Mouse (Mus musculus): ENCODE measurements around the gene Znhit2. TPM values are rescaled to one million over a fixed set of nuclear protein-coding genes. Genes with fewer than 3 reads are reported as not detected.
A peak's percentile ranks its signal among the peaks of the same experiment; 100 is the strongest.

The Znhit2 gene
- polyA plus RNA-seq, 1 experiment, result 38.5 TPM

DNA sequence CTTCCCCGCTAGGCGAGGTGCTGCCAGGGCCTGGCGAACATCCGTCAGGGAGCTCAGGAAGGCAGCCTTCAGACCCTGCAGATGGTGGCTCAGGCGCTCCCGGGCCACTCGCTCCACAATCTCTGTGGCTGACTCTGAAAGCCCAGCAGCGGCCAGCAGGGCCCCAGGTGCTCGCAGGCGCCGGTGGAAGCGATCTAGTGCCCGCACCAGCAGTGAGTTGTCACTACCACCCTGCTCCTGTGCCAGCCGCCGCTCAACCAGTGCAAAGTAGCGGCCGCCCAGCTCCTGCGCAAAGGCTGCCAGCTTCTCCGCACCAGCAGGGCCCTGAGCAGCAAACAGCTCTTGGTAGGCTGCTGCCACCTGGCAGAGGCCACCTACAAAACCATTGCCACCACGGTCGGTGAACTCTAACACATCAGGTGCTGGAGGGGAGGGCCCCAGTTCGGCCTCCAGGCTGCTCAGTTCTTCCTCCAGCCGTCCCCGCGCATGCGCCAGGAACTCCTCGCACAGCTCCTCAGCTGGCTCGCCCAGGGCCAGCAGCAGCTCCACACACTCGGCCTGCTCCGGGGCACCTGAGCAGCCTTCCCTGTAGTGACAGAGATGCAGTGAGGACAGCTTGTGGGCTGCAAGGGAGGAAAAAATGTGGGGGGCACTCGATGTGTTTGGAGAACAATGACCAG is 9.7 kb downstream of the Znhit2 start:
- TF ChIP-seq CTCF (IDR thresholded peaks at IDR 0.05; ENCODE audit: extremely low read depth, insufficient read depth, insufficient read length, insufficient replicate concordance) (no peak), POLR2A (IDR thresholded peaks at IDR 0.05; ENCODE audit: low read depth, low read length) (no peak)
- peaks cover 7% of the 10 kb centered on the region for H3K4me1 ChIP-seq (ENCODE audit: control insufficient read depth, insufficient read depth, insufficient read length)
- 90% methylated on average over 31 of the region's 31 CpGs for WGBS
- no peak overlapping the region; the same call in 1 of the 2 replicates for H3K4me3 ChIP-seq (ENCODE audit: extremely low read depth, insufficient read depth, insufficient read length)
- no peak for DNase-seq (ENCODE audit: low read depth in 1 of 2, low spot score in 2 of 2)
- H3K27me3 ChIP-seq (ENCODE audit: control insufficient read depth, insufficient read depth, low read length), result no peaks in the 10 kb centered on the region
- H3K36me3 ChIP-seq (ENCODE audit: control insufficient read depth, insufficient read depth, low read length), result peaks cover 11% of the 10 kb centered on the region
- peak overlapping the region; percentile 68 for H3K27ac ChIP-seq (ENCODE audit: insufficient read depth, low read length)

DNA sequence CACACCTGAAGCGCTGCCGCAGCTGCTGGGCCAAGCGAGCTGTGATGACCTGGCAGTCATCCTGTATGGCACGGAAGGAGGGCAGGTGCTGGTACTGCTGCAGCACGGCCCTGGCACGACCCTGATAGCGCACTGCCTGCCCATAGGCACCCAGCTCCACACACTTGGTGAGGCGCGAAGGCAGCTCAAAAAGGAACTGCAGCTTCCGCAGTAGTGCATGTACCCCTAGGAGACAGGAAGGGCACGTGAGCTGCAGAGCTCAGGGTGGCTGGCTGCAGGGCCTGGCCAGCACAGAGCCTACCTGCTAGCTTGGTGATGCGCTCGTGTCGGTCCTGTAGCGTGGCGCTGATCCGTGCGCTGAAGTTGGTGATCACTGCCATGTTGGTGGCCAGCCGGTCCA is 10.3 kb downstream of the Znhit2 start:
- no peak; the same call in 1 of the 2 replicates for TF ChIP-seq POLR2A (IDR thresholded peaks at IDR 0.05; ENCODE audit: low read depth, low read length)
- no peak for TF ChIP-seq CTCF (IDR thresholded peaks at IDR 0.05; ENCODE audit: extremely low read depth, insufficient read depth, insufficient read length, insufficient replicate concordance)
- WGBS, result 79% methylated on average over 19 of the region's 19 CpGs
- H3K4me1 ChIP-seq (ENCODE audit: control insufficient read depth, insufficient read depth, insufficient read length), result peaks cover 9% of the 10 kb centered on the region
- H3K4me3 ChIP-seq (ENCODE audit: extremely low read depth, insufficient read depth, insufficient read length), result no peak overlapping the region; the same call in 1 of the 2 replicates
- H3K36me3 ChIP-seq (ENCODE audit: control insufficient read depth, insufficient read depth, low read length), result peaks cover 11% of the 10 kb centered on the region
- H3K27ac ChIP-seq (ENCODE audit: insufficient read depth, low read length), result peak overlapping the region; percentile 68
- no peak for DNase-seq (ENCODE audit: low read depth in 1 of 2, low spot score in 2 of 2)
- H3K27me3 ChIP-seq (ENCODE audit: control insufficient read depth, insufficient read depth, low read length), result no peaks in the 10 kb centered on the region

DNA sequence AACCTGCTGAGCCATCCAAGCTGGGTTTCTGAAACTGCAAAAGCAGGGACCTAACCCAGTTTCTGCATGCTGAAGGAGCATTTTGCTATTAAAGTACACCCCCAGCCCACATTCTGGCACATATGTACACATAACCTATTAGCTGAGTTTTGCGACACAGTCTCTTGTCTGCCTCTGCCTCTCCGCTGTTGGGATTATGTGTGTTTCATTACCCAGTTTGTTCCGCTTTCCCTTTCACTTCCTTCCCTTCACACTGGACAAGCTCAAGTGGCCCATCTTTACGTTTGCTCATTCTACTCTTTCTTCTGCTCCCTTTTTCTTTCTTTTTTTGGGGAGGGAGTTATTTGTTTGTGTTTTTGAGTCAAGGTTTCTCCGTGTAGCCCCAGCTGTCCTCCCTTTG is 12.9 kb downstream of the Znhit2 start:
- H3K4me1 ChIP-seq (ENCODE audit: control insufficient read depth, insufficient read depth, insufficient read length), result peaks cover 7% of the 10 kb centered on the region
- H3K4me3 ChIP-seq (ENCODE audit: extremely low read depth, insufficient read depth, insufficient read length), result no peak overlapping the region
- peak overlapping the region; percentile 11; the same call in 1 of the 2 replicates for H3K27ac ChIP-seq (ENCODE audit: insufficient read depth, low read length)
- no peak for TF ChIP-seq CTCF (IDR thresholded peaks at IDR 0.05; ENCODE audit: extremely low read depth, insufficient read depth, insufficient read length, insufficient replicate concordance)
- no peak for TF ChIP-seq POLR2A (IDR thresholded peaks at IDR 0.05; ENCODE audit: low read depth, low read length)
- 80% methylated on average over 5 of the region's 5 CpGs for WGBS
- H3K27me3 ChIP-seq (ENCODE audit: control insufficient read depth, insufficient read depth, low read length), result no peaks in the 10 kb centered on the region
- no peak for DNase-seq (ENCODE audit: low read depth in 1 of 2, low spot score in 2 of 2)
- H3K36me3 ChIP-seq (ENCODE audit: control insufficient read depth, insufficient read depth, low read length), result peaks cover 11% of the 10 kb centered on the region

DNA sequence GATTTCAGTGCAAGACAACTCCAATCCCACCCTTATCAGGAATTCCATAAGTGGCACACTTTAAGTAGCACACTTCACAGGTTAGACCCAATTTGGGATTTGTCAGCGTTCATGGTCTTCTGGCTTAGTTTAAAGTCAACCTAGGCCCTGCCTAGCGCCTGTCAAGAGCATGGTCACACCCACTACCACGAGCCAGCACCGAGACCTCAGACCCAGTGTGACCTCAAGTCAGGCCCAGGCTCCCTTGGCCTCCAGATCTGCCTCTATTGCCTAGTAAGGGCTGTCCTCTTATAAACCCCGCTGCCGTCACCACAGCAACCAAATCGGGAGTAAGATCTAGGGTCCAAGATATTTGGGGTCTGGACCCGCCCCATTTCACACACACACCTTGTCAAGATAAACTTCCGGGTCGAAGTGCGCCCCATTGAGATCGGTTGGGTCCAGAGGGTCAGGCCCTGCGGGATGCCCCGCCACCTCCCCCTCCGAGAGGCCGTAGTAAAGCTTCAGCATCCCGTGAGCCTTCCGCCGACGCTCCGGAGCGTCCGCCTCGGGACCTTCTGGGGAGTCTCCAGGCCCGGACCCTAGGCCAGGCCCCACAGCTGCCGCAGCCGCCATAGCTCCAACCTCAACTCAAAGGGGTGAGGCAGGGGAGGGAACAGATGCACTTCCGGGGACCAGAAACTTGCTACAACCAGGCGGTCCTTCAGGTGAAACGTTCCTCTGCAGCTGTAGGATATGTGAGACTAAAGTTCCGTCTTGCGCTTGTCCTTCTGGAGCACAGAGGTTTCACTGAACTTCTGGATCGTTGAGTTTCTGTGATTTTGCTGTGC is 15.8 kb downstream of the Znhit2 start, which contains the start of gene Vps51:
Gene Vps51, minus strand, starts transcription at position 668 of the 830 bp plus-strand sequence.
- peak within 1 kb of the TSS; percentile 85 for H3K4me3 ChIP-seq (ENCODE audit: extremely low read depth, insufficient read depth, insufficient read length)
- TF ChIP-seq POLR2A (IDR thresholded peaks at IDR 0.05; ENCODE audit: low read depth, low read length), result no peak
- TF ChIP-seq CTCF (IDR thresholded peaks at IDR 0.05; ENCODE audit: extremely low read depth, insufficient read depth, insufficient read length, insufficient replicate concordance), result no peak
- H3K27me3 ChIP-seq (ENCODE audit: control insufficient read depth, insufficient read depth, low read length), result no peaks in the 10 kb centered on the region
- H3K27ac ChIP-seq (ENCODE audit: insufficient read depth, low read length), result peak within 1 kb of the TSS; percentile 81
- peaks cover 12% of the 10 kb centered on the region for H3K36me3 ChIP-seq (ENCODE audit: control insufficient read depth, insufficient read depth, low read length)
- H3K4me1 ChIP-seq (ENCODE audit: control insufficient read depth, insufficient read depth, insufficient read length), result peaks cover 7% of the 10 kb centered on the region; the same call in 1 of the 2 replicates
- 1% methylated on average over 33 of the region's 33 CpGs for WGBS
- peak; percentile 83 to 89 for DNase-seq (ENCODE audit: low read depth in 1 of 2, low spot score in 2 of 2)

DNA sequence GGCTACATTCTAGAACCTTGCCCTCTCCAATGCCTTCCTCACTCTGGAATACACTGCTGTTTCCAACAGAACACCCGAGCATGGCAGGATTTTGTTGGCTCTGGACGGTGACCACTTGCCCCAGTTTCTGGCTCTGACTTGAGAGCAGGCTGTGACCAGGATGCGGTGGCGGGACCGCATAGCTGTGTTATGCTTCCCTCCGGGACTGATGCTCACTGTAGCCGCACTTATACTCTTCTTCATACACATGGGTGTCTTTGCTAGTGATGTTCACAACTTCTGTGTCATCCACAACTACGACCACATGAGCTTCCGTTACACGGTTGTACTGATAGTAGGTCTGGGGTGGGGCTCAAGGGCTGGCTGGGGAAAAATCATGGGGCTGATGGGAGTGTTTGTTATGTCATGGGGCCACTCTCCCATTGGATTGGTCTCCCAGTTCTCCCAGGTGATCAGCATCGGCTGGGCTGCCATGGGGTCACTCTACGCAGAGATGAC is 19.0 kb downstream of the Znhit2 start, which contains the start of gene Tmem262:
Gene Tmem262, plus strand, starts transcription at position 51 of the 498 bp plus-strand sequence.
- Histone ChIP-seq H3K4me1 (ENCODE audit: control insufficient read depth, insufficient read depth, insufficient read length) (peaks cover 11% of the 10 kb centered on the region; the same call in 1 of the 2 replicates), H3K4me3 (ENCODE audit: extremely low read depth, insufficient read depth, insufficient read length) (no peak within 1 kb of the TSS)
- no peak for DNase-seq (ENCODE audit: low read depth in 1 of 2, low spot score in 2 of 2)

DNA sequence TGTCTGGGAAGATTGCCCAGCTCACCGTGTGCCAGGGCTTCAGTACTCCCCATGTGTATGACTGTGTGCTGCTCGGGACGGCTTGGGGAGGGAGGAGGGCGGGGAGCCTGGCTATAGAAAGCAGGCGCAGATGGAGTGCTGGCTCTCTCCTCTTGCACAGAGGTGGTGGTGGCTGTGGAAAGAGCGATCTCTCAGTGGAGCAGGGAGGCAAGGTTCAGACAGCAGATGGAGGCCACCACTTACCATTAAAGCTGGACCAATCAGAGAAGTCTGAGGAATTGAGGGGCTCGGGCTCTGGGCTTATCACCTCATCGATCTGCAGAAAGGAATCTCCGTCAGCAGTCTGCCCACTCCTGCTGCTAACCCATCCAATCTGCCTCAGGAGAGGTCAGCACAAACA is 21.2 kb downstream of the Znhit2 start, which contains the start of gene Gm28374:
Gene Gm28374, minus strand, starts transcription at position 101 of the 400 bp plus-strand sequence.
- TF ChIP-seq CTCF (IDR thresholded peaks at IDR 0.05; ENCODE audit: extremely low read depth, insufficient read depth, insufficient read length, insufficient replicate concordance) (no peak), POLR2A (IDR thresholded peaks at IDR 0.05; ENCODE audit: low read depth, low read length) (no peak)
- no peak for DNase-seq (ENCODE audit: low read depth in 1 of 2, low spot score in 2 of 2)
- H3K27me3 ChIP-seq (ENCODE audit: control insufficient read depth, insufficient read depth, low read length), result no peaks in the 10 kb centered on the region
- H3K4me3 ChIP-seq (ENCODE audit: extremely low read depth, insufficient read depth, insufficient read length), result no peak within 1 kb of the TSS
- 93% methylated on average over 9 of the region's 9 CpGs for WGBS
- peaks cover 4% of the 10 kb centered on the region; the same call in 1 of the 2 replicates for H3K4me1 ChIP-seq (ENCODE audit: control insufficient read depth, insufficient read depth, insufficient read length)
- peaks cover 16% of the 10 kb centered on the region for H3K36me3 ChIP-seq (ENCODE audit: control insufficient read depth, insufficient read depth, low read length)
- H3K27ac ChIP-seq (ENCODE audit: insufficient read depth, low read length), result no peak within 1 kb of the TSS

More for the DNA sequence above, 19.0 kb downstream of the Znhit2 start, which contains the start of gene Tmem262:
- Histone ChIP-seq H3K36me3 (ENCODE audit: control insufficient read depth, insufficient read depth, low read length) (peaks cover 16% of the 10 kb centered on the region), H3K27me3 (ENCODE audit: control insufficient read depth, insufficient read depth, low read length) (no peaks in the 10 kb centered on the region), H3K27ac (ENCODE audit: insufficient read depth, low read length) (no peak within 1 kb of the TSS)
- no peak for TF ChIP-seq POLR2A (IDR thresholded peaks at IDR 0.05; ENCODE audit: low read depth, low read length)
- TF ChIP-seq CTCF (IDR thresholded peaks at IDR 0.05; ENCODE audit: extremely low read depth, insufficient read depth, insufficient read length, insufficient replicate concordance), result no peak
- WGBS, result 91% methylated on average over 12 of the region's 12 CpGs
